Mouse (Mus musculus): Measurements from ENCODE around the gene 2010003K11Rik. TPM values are rescaled to one million over a fixed set of nuclear protein-coding genes. Genes with fewer than 3 reads are reported as not detected.

2010003K11Rik gene
- polyA plus RNA-seq, 1 experiment from 2014 or later, result 0.45 TPM

GRCm38 (mm10) chr19:4476601-4477257 lies 21.7 kb downstream of the 2010003K11Rik start:
- peaks cover 39% of the 10 kb centered on the region for H3K27me3 ChIP-seq (ENCODE audit: control insufficient read depth, insufficient read depth, low read depth, low read length)
- peak; percentile 58 for ATAC-seq (ENCODE audit: low read depth)
- H3K36me3 ChIP-seq (ENCODE audit: control insufficient read depth, insufficient read depth), result no peaks in the 10 kb centered on the region
- H3K27ac ChIP-seq (ENCODE audit: low read length), result no peak overlapping the region
- H3K4me1 ChIP-seq (ENCODE audit: control insufficient read depth, low read depth, low read length), result peaks cover 5% of the 10 kb centered on the region; the same call in 1 of the 2 replicates
- H3K4me2 ChIP-seq (ENCODE audit: low read depth, low read length), result peak overlapping the region; percentile 66
- no peaks in the 10 kb centered on the region for H3K9me3 ChIP-seq (replicated peaks; ENCODE audit: control insufficient read depth, low read length)
- H3K4me3 ChIP-seq (ENCODE audit: low read depth, low read length), result peak overlapping the region; percentile 50
- under 1% methylated on average over 69 of the region's 70 CpGs for WGBS (ENCODE audit: insufficient replicate concordance)
- peak overlapping the region; percentile 28; the same call in 1 of the 2 replicates for H3K9ac ChIP-seq (ENCODE audit: low read depth, low read length)

GRCm38 (mm10) chr19:4475224-4475925 lies 23.0 kb downstream of the 2010003K11Rik start:
- ATAC-seq (ENCODE audit: low read depth), result no peak
- H3K9me3 ChIP-seq (replicated peaks; ENCODE audit: control insufficient read depth, low read length), result no peaks in the 10 kb centered on the region

GRCm38 (mm10) chr19:4474739-4475138 lies 23.6 kb downstream of the 2010003K11Rik start:
- Histone ChIP-seq H3K27me3 (ENCODE audit: control insufficient read depth, insufficient read depth, low read depth, low read length) (peaks cover 39% of the 10 kb centered on the region), H3K27ac (ENCODE audit: low read length) (no peak overlapping the region), H3K9ac (ENCODE audit: low read depth, low read length) (no peak overlapping the region), H3K9me3 (replicated peaks; ENCODE audit: control insufficient read depth, low read length) (no peaks in the 10 kb centered on the region), H3K36me3 (ENCODE audit: control insufficient read depth, insufficient read depth) (no peaks in the 10 kb centered on the region), H3K4me1 (ENCODE audit: control insufficient read depth, low read depth, low read length) (peaks cover 5% of the 10 kb centered on the region; the same call in 1 of the 2 replicates), H3K4me3 (ENCODE audit: low read depth, low read length) (no peak overlapping the region), H3K4me2 (ENCODE audit: low read depth, low read length) (no peak overlapping the region)
- WGBS (ENCODE audit: insufficient replicate concordance), result 38% methylated on average over 3 of the region's 3 CpGs
- no peak for ATAC-seq (ENCODE audit: low read depth)

More at GRCm38 (mm10) chr19:4475224-4475925, 23.0 kb downstream of the 2010003K11Rik start:
- Histone ChIP-seq H3K36me3 (ENCODE audit: control insufficient read depth, insufficient read depth) (no peaks in the 10 kb centered on the region), H3K27me3 (ENCODE audit: control insufficient read depth, insufficient read depth, low read depth, low read length) (peaks cover 39% of the 10 kb centered on the region), H3K27ac (ENCODE audit: low read length) (no peak overlapping the region), H3K4me3 (ENCODE audit: low read depth, low read length) (no peak overlapping the region), H3K9ac (ENCODE audit: low read depth, low read length) (no peak overlapping the region), H3K4me2 (ENCODE audit: low read depth, low read length) (no peak overlapping the region), H3K4me1 (ENCODE audit: control insufficient read depth, low read depth, low read length) (peaks cover 5% of the 10 kb centered on the region; the same call in 1 of the 2 replicates)
- 55% methylated on average over 11 of the region's 11 CpGs for WGBS (ENCODE audit: insufficient replicate concordance)

- H3K4me3 ChIP-seq (ENCODE audit: low read depth, low read length), result no peak overlapping the region
- H3K27ac ChIP-seq (ENCODE audit: low read length), result no peak overlapping the region
- H3K36me3 ChIP-seq (ENCODE audit: control insufficient read depth, insufficient read depth), result no peaks in the 10 kb centered on the region
- 73% methylated on average over 5 of the region's 5 CpGs for WGBS (ENCODE audit: insufficient replicate concordance)
- peaks cover 39% of the 10 kb centered on the region for H3K27me3 ChIP-seq (ENCODE audit: control insufficient read depth, insufficient read depth, low read depth, low read length)
- H3K9ac ChIP-seq (ENCODE audit: low read depth, low read length), result no peak overlapping the region
- no peaks in the 10 kb centered on the region for H3K9me3 ChIP-seq (replicated peaks; ENCODE audit: control insufficient read depth, low read length)
- no peak for ATAC-seq (ENCODE audit: low read depth)
- peaks cover 5% of the 10 kb centered on the region; the same call in 1 of the 2 replicates for H3K4me1 ChIP-seq (ENCODE audit: control insufficient read depth, low read depth, low read length)
- H3K4me2 ChIP-seq (ENCODE audit: low read depth, low read length), result no peak overlapping the region
These were observed 24.8 kb downstream of the 2010003K11Rik start for GRCm38 (mm10) chr19:4473549-4473948.

GRCm38 (mm10) chr19:4468363-4468762 lies 30.0 kb downstream of the 2010003K11Rik start:
- no peak overlapping the region for H3K9ac ChIP-seq (ENCODE audit: low read depth, low read length)
- H3K4me1 ChIP-seq (ENCODE audit: control insufficient read depth, low read depth, low read length), result no peaks in the 10 kb centered on the region
- no peaks in the 10 kb centered on the region for H3K36me3 ChIP-seq (ENCODE audit: control insufficient read depth, insufficient read depth)
- H3K4me2 ChIP-seq (ENCODE audit: low read depth, low read length), result no peak overlapping the region
- H3K27me3 ChIP-seq (ENCODE audit: control insufficient read depth, insufficient read depth, low read depth, low read length), result no peaks in the 10 kb centered on the region; the same call in none of the 2 replicates
- no peak overlapping the region for H3K27ac ChIP-seq (ENCODE audit: low read length)
- H3K4me3 ChIP-seq (ENCODE audit: low read depth, low read length), result no peak overlapping the region
- ATAC-seq (ENCODE audit: low read depth), result no peak
- WGBS (ENCODE audit: insufficient replicate concordance), result 15% methylated on average over 5 of the region's 5 CpGs
- H3K9me3 ChIP-seq (replicated peaks; ENCODE audit: control insufficient read depth, low read length), result no peaks in the 10 kb centered on the region

GRCm38 (mm10) chr19:4464666-4465065 lies 33.7 kb downstream of the 2010003K11Rik start:
- Histone ChIP-seq H3K9me3 (replicated peaks; ENCODE audit: control insufficient read depth, low read length) (no peaks in the 10 kb centered on the region), H3K36me3 (ENCODE audit: control insufficient read depth, insufficient read depth) (no peaks in the 10 kb centered on the region), H3K27me3 (ENCODE audit: control insufficient read depth, insufficient read depth, low read depth, low read length) (no peaks in the 10 kb centered on the region), H3K27ac (ENCODE audit: low read length) (no peak overlapping the region), H3K4me1 (ENCODE audit: control insufficient read depth, low read depth, low read length) (peaks cover 6% of the 10 kb centered on the region), H3K4me3 (ENCODE audit: low read depth, low read length) (no peak overlapping the region), H3K4me2 (ENCODE audit: low read depth, low read length) (no peak overlapping the region), H3K9ac (ENCODE audit: low read depth, low read length) (no peak overlapping the region)
- 45% methylated on average over 4 of the region's 4 CpGs for WGBS (ENCODE audit: insufficient replicate concordance)
- ATAC-seq (ENCODE audit: low read depth), result no peak

- H3K9me3 ChIP-seq (replicated peaks; ENCODE audit: control insufficient read depth, low read length), result no peaks in the 10 kb centered on the region
- peak; percentile 89 for ATAC-seq (ENCODE audit: low read depth)
- H3K9ac ChIP-seq (ENCODE audit: low read depth, low read length), result no peak overlapping the region
- no peaks in the 10 kb centered on the region for H3K27me3 ChIP-seq (ENCODE audit: control insufficient read depth, insufficient read depth, low read depth, low read length)
- 22% methylated on average over 8 of the region's 8 CpGs for WGBS (ENCODE audit: insufficient replicate concordance)
- H3K4me2 ChIP-seq (ENCODE audit: low read depth, low read length), result no peak overlapping the region
- no peak overlapping the region for H3K4me3 ChIP-seq (ENCODE audit: low read depth, low read length)
- H3K27ac ChIP-seq (ENCODE audit: low read length), result peak overlapping the region; percentile 56; the same call in 1 of the 2 replicates
- no peaks in the 10 kb centered on the region for H3K36me3 ChIP-seq (ENCODE audit: control insufficient read depth, insufficient read depth)
- H3K4me1 ChIP-seq (ENCODE audit: control insufficient read depth, low read depth, low read length), result peaks cover 6% of the 10 kb centered on the region
These were observed 36.4 kb downstream of the 2010003K11Rik start for GRCm38 (mm10) chr19:4461981-4462380.

GRCm38 (mm10) chr19:4456227-4456626 lies 42.2 kb downstream of the 2010003K11Rik start:
- H3K27me3 ChIP-seq (ENCODE audit: control insufficient read depth, insufficient read depth, low read depth, low read length), result no peaks in the 10 kb centered on the region
- ATAC-seq (ENCODE audit: low read depth), result no peak
- H3K9me3 ChIP-seq (replicated peaks; ENCODE audit: control insufficient read depth, low read length), result no peaks in the 10 kb centered on the region
- no peak overlapping the region for H3K9ac ChIP-seq (ENCODE audit: low read depth, low read length)
- H3K4me2 ChIP-seq (ENCODE audit: low read depth, low read length), result no peak overlapping the region
- H3K36me3 ChIP-seq (ENCODE audit: control insufficient read depth, insufficient read depth), result no peaks in the 10 kb centered on the region
- H3K4me1 ChIP-seq (ENCODE audit: control insufficient read depth, low read depth, low read length), result no peaks in the 10 kb centered on the region
- no peak overlapping the region for H3K4me3 ChIP-seq (ENCODE audit: low read depth, low read length)
- no peak overlapping the region for H3K27ac ChIP-seq (ENCODE audit: low read length)
- WGBS (ENCODE audit: insufficient replicate concordance), result 11% methylated on average over 11 of the region's 11 CpGs
